Mouse (Mus musculus) intestine, embryonic 14.5 days (tissue): ENCODE results near the gene Ccdc163. TPM values are rescaled to one million over a fixed set of nuclear protein-coding genes. Genes with fewer than 3 reads are reported as not detected.

Experiments
- ATAC-seq: fragments of 200-750 bp; cut with Nextera tagmentation; replicated peaks from 2 replicates; pipeline ENCODE4 v1.8.0; 2017; ENCODE audit warnings: low read depth, moderate number of reproducible peaks, moderate TSS enrichment, moderate library complexity; ENCODE audit not compliant: low FRiP score, low TSS enrichment
- DNase-seq: peaks from one replicate; pipeline ENCODE4 v3.0.0-alpha.2; 2018; ENCODE audit warnings: low spot score
- H3K27ac ChIP-seq: fragments of 300-500 bp; sonication (generic); 2 replicates; pipeline ENCODE4 v1.5.1; 2014; ENCODE audit warnings: low read depth, mild to moderate bottlenecking, control low read depth
- H3K27me3 ChIP-seq: fragments of 300-500 bp; sonication (generic); replicated peaks from 2 replicates; pipeline ENCODE4 v1.6.1; 2014; ENCODE audit warnings: low read length, control low read depth; ENCODE audit not compliant: control insufficient read depth, insufficient read depth
- H3K36me3 ChIP-seq: fragments of 300-500 bp; sonication (generic); 2 replicates; pipeline ENCODE4 v1.6.1; 2014; ENCODE audit warnings: low read length, control low read depth; ENCODE audit not compliant: control insufficient read depth, insufficient read depth
- H3K4me1 ChIP-seq: fragments of 300-500 bp; sonication (generic); replicated peaks from 2 replicates; pipeline ENCODE4 v1.6.1; 2014; ENCODE audit warnings: low read length, control low read depth, mixed read lengths; ENCODE audit not compliant: control insufficient read depth, insufficient read depth
- H3K4me2 ChIP-seq: fragments of 300-500 bp; sonication (generic); 2 replicates; pipeline ENCODE4 v1.6.1; 2014; ENCODE audit warnings: low read length
- H3K4me3 ChIP-seq: fragments of 300-500 bp; sonication (generic); 2 replicates; pipeline ENCODE4 v1.5.1; 2014; ENCODE audit warnings: low read depth, low read length, control low read depth, mixed read lengths
- H3K9ac ChIP-seq: fragments of 300-500 bp; sonication (generic); 2 replicates; pipeline ENCODE4 v1.6.1; 2014; ENCODE audit warnings: mild to moderate bottlenecking, low read length
- H3K9me3 ChIP-seq: fragments of 300-500 bp; sonication (generic); 2 replicates; pipeline ENCODE4 v1.6.1; 2016; ENCODE audit warnings: low read length, control low read depth; ENCODE audit not compliant: control insufficient read depth
- WGBS: fragments of 180-500 bp; shearing (Covaris S2); extraction: QIAGEN DNeasy Blood & Tissue Kit; methylation state at CpG from one replicate; pipeline ENCODE4 v1.1.7; 2014; 5-methylcytosine and 5-hydroxymethylcytosine counted together
- polyA plus RNA-seq: library from polyadenylated mRNA; unstranded; fragments of >200 nt; fragmentation: Nextera tagmentation; extraction: Ambion mirVana; gene quantifications from 2 replicates; pipeline ENCODE4 v1.2.1, GENCODE M21; 2014

Ccdc163 gene
- polyA plus RNA-seq, 1 experiment from 2014 or later: 42.5 TPM

GRCm38 (mm10) chr4:116769060-116769459 lies 60.8 kb downstream of the Ccdc163 start:
- no peaks in the 10 kb centered on the region for H3K27me3 ChIP-seq
- DNase-seq (no peak), ATAC-seq (no peak)
- no peaks in the 10 kb centered on the region for H3K9me3 ChIP-seq
- H3K4me2 ChIP-seq: no peak overlapping the region
- H3K4me3 ChIP-seq: no peak overlapping the region
- no peaks in the 10 kb centered on the region for H3K4me1 ChIP-seq
- H3K36me3 ChIP-seq: no peaks in the 10 kb centered on the region
- no peak overlapping the region for H3K27ac ChIP-seq
- H3K9ac ChIP-seq: no peak overlapping the region

GRCm38 (mm10) chr4:116776391-116776790 lies 68.1 kb downstream of the Ccdc163 start:
- Histone ChIP-seq H3K4me3 (no peak overlapping the region), H3K4me2 (no peak overlapping the region), H3K9me3 (no peaks in the 10 kb centered on the region), H3K9ac (no peak overlapping the region), H3K4me1 (no peaks in the 10 kb centered on the region), H3K36me3 (no peaks in the 10 kb centered on the region), H3K27me3 (no peaks in the 10 kb centered on the region), H3K27ac (no peak overlapping the region)
- DNase-seq (no peak), ATAC-seq (no peak)
- 91% methylated on average over 5 of the region's 5 CpGs for WGBS

- Histone ChIP-seq H3K9ac (no peak overlapping the region), H3K4me1 (no peaks in the 10 kb centered on the region), H3K27me3 (no peaks in the 10 kb centered on the region), H3K4me2 (no peak overlapping the region), H3K27ac (no peak overlapping the region), H3K9me3 (no peaks in the 10 kb centered on the region), H3K4me3 (no peak overlapping the region), H3K36me3 (no peaks in the 10 kb centered on the region)
- DNase-seq (no peak), ATAC-seq (no peak)
- WGBS: 81% methylated on average over 3 of the region's 3 CpGs
These were observed 68.8 kb downstream of the Ccdc163 start for GRCm38 (mm10) chr4:116777079-116777478.

- DNase-seq: no peak
- Histone ChIP-seq H3K9ac (no peak overlapping the region), H3K27me3 (no peaks in the 10 kb centered on the region), H3K4me2 (no peak overlapping the region), H3K9me3 (no peaks in the 10 kb centered on the region), H3K27ac (no peak overlapping the region), H3K36me3 (no peaks in the 10 kb centered on the region), H3K4me3 (no peak overlapping the region), H3K4me1 (no peaks in the 10 kb centered on the region)
- ATAC-seq: no peak
- 84% methylated on average over 2 of the region's 2 CpGs for WGBS
These were observed 72.2 kb downstream of the Ccdc163 start for GRCm38 (mm10) chr4:116780541-116780940.

- no peaks in the 10 kb centered on the region for H3K4me1 ChIP-seq
- WGBS: 44% methylated on average over 2 of the region's 2 CpGs
- H3K4me2 ChIP-seq: no peak overlapping the region
- DNase-seq (no peak), ATAC-seq (no peak)
- no peak overlapping the region for H3K4me3 ChIP-seq
- H3K27ac ChIP-seq: no peak overlapping the region
- H3K9me3 ChIP-seq: no peaks in the 10 kb centered on the region
- no peaks in the 10 kb centered on the region for H3K27me3 ChIP-seq
- H3K36me3 ChIP-seq: no peaks in the 10 kb centered on the region
- H3K9ac ChIP-seq: no peak overlapping the region
These were observed 73.1 kb downstream of the Ccdc163 start for GRCm38 (mm10) chr4:116781366-116781765.

- Histone ChIP-seq H3K4me1 (no peaks in the 10 kb centered on the region), H3K36me3 (no peaks in the 10 kb centered on the region), H3K4me2 (no peak overlapping the region), H3K9me3 (no peaks in the 10 kb centered on the region), H3K27ac (no peak overlapping the region), H3K27me3 (no peaks in the 10 kb centered on the region), H3K9ac (no peak overlapping the region), H3K4me3 (no peak overlapping the region)
- ATAC-seq (no peak), DNase-seq (no peak)
- WGBS: 33% methylated on average over 8 of the region's 8 CpGs
These were observed 73.9 kb downstream of the Ccdc163 start for GRCm38 (mm10) chr4:116782171-116782570.

- Histone ChIP-seq H3K9me3 (no peaks in the 10 kb centered on the region), H3K4me2 (no peak overlapping the region), H3K27ac (no peak overlapping the region), H3K36me3 (no peaks in the 10 kb centered on the region), H3K9ac (no peak overlapping the region), H3K27me3 (no peaks in the 10 kb centered on the region), H3K4me1 (no peaks in the 10 kb centered on the region), H3K4me3 (no peak overlapping the region)
- DNase-seq: no peak
- ATAC-seq: no peak
- 100% methylated on average over 1 of the region's 1 CpGs for WGBS
These were observed 78.3 kb downstream of the Ccdc163 start for GRCm38 (mm10) chr4:116786587-116786986.

- Histone ChIP-seq H3K4me3 (no peak overlapping the region), H3K27ac (no peak overlapping the region), H3K9ac (no peak overlapping the region), H3K27me3 (no peaks in the 10 kb centered on the region), H3K4me1 (no peaks in the 10 kb centered on the region), H3K9me3 (no peaks in the 10 kb centered on the region), H3K4me2 (no peak overlapping the region), H3K36me3 (no peaks in the 10 kb centered on the region)
- no peak for ATAC-seq
- DNase-seq: no peak
- WGBS: 53% methylated on average over 7 of the region's 7 CpGs
These were observed 79.9 kb downstream of the Ccdc163 start for GRCm38 (mm10) chr4:116787985-116788760.

- Histone ChIP-seq H3K4me2 (no peak overlapping the region), H3K27me3 (no peaks in the 10 kb centered on the region), H3K36me3 (no peaks in the 10 kb centered on the region), H3K9ac (no peak overlapping the region), H3K9me3 (no peaks in the 10 kb centered on the region), H3K4me1 (no peaks in the 10 kb centered on the region), H3K27ac (no peak overlapping the region), H3K4me3 (no peak overlapping the region)
- ATAC-seq: no peak
- WGBS: 10% methylated on average over 3 of the region's 3 CpGs
- DNase-seq: peak; percentile 86
These were observed 80.6 kb downstream of the Ccdc163 start for GRCm38 (mm10) chr4:116788956-116789355.
